Mouse (Mus musculus): ENCODE results near the gene Mrpl28. TPM values are rescaled to one million over a fixed set of nuclear protein-coding genes. Genes with fewer than 3 reads are reported as not detected.
"Not testable (repeated sequence)": the region's sequence is repeated elsewhere in the genome, so short reads cannot be mapped to it uniquely, and the experiment has no call there.

The Mrpl28 gene
- 96.3 and 101 TPM in 2 replicates for polyA plus RNA-seq (2012; rRNA removed)

GRCm38 (mm10) chr17:26123267-26123684, at the start of gene Mrpl28:
Gene Mrpl28 (plus strand): TSS chr17:26123500.
- no peak within 1 kb of the TSS for H3K27ac ChIP-seq (ENCODE audit: insufficient read depth, low read length)
- H3K4me3 ChIP-seq (ENCODE audit: insufficient read depth, low read length): peak within 1 kb of the TSS; percentile 95
- H3K4me1 ChIP-seq (ENCODE audit: control insufficient read depth, insufficient read depth, low read length): peaks cover 4% of the 10 kb centered on the region; the same call in 1 of the 2 replicates
- TF ChIP-seq POLR2A (IDR thresholded peaks at IDR 0.05; ENCODE audit: extremely low read depth, insufficient read depth, low read length): peak; percentile 99
- no peak for TF ChIP-seq CTCF (IDR thresholded peaks at IDR 0.05; ENCODE audit: extremely low read depth, insufficient read depth, low read length)

- H3K4me3 ChIP-seq (ENCODE audit: insufficient read depth, low read length): no peak overlapping the region
- TF ChIP-seq POLR2A (IDR thresholded peaks at IDR 0.05; ENCODE audit: extremely low read depth, insufficient read depth, low read length): no peak
- TF ChIP-seq CTCF (IDR thresholded peaks at IDR 0.05; ENCODE audit: extremely low read depth, insufficient read depth, low read length): no peak
- H3K4me1 ChIP-seq (ENCODE audit: control insufficient read depth, insufficient read depth, low read length): peaks cover 5% of the 10 kb centered on the region
- peak overlapping the region; percentile 67; the same call in 1 of the 2 replicates for H3K27ac ChIP-seq (ENCODE audit: insufficient read depth, low read length)
Measured at GRCm38 (mm10) chr17:26075246-26075645, 48.1 kb upstream of the Mrpl28 start.

- H3K4me1 ChIP-seq (ENCODE audit: control insufficient read depth, insufficient read depth, low read length): peaks cover 7% of the 10 kb centered on the region
- TF ChIP-seq POLR2A (IDR thresholded peaks at IDR 0.05; ENCODE audit: extremely low read depth, insufficient read depth, low read length) (no peak), CTCF (IDR thresholded peaks at IDR 0.05; ENCODE audit: extremely low read depth, insufficient read depth, low read length) (no peak)
- H3K4me3 ChIP-seq (ENCODE audit: insufficient read depth, low read length): no peak overlapping the region
- no peak overlapping the region for H3K27ac ChIP-seq (ENCODE audit: insufficient read depth, low read length)
Measured at GRCm38 (mm10) chr17:26078851-26079250, 44.4 kb upstream of the Mrpl28 start.

GRCm38 (mm10) chr17:26080867-26081266, 42.4 kb upstream of the Mrpl28 start:
- no peak overlapping the region for H3K27ac ChIP-seq (ENCODE audit: insufficient read depth, low read length)
- no peak overlapping the region for H3K4me3 ChIP-seq (ENCODE audit: insufficient read depth, low read length)
- no peak for TF ChIP-seq POLR2A (IDR thresholded peaks at IDR 0.05; ENCODE audit: extremely low read depth, insufficient read depth, low read length)
- TF ChIP-seq CTCF (IDR thresholded peaks at IDR 0.05; ENCODE audit: extremely low read depth, insufficient read depth, low read length): no peak
- H3K4me1 ChIP-seq (ENCODE audit: control insufficient read depth, insufficient read depth, low read length): peaks cover 5% of the 10 kb centered on the region; the same call in 1 of the 2 replicates

- H3K4me1 ChIP-seq (ENCODE audit: control insufficient read depth, insufficient read depth, low read length): no peaks in the 10 kb centered on the region
- no peak for TF ChIP-seq CTCF (IDR thresholded peaks at IDR 0.05; ENCODE audit: extremely low read depth, insufficient read depth, low read length)
- TF ChIP-seq POLR2A (IDR thresholded peaks at IDR 0.05; ENCODE audit: extremely low read depth, insufficient read depth, low read length): no peak
- H3K27ac ChIP-seq (ENCODE audit: insufficient read depth, low read length): no peak overlapping the region
- no peak overlapping the region for H3K4me3 ChIP-seq (ENCODE audit: insufficient read depth, low read length)
Measured at GRCm38 (mm10) chr17:26087059-26087564, 36.2 kb upstream of the Mrpl28 start.

GRCm38 (mm10) chr17:26089905-26090632, 33.2 kb upstream of the Mrpl28 start, which contains the start of gene Decr2:
Gene Decr2 (minus strand): TSS chr17:26090337.
- Histone ChIP-seq H3K27ac (ENCODE audit: insufficient read depth, low read length) (no peak within 1 kb of the TSS), H3K4me1 (ENCODE audit: control insufficient read depth, insufficient read depth, low read length) (no peaks in the 10 kb centered on the region), H3K4me3 (ENCODE audit: insufficient read depth, low read length) (peak within 1 kb of the TSS; percentile 78)
- peak; percentile 88 for TF ChIP-seq CTCF (IDR thresholded peaks at IDR 0.05; ENCODE audit: extremely low read depth, insufficient read depth, low read length)
- peak; percentile 54; the same call in 1 of the 2 replicates for TF ChIP-seq POLR2A (IDR thresholded peaks at IDR 0.05; ENCODE audit: extremely low read depth, insufficient read depth, low read length)

- H3K4me1 ChIP-seq (ENCODE audit: control insufficient read depth, insufficient read depth, low read length): no peaks in the 10 kb centered on the region
- no peak for TF ChIP-seq CTCF (IDR thresholded peaks at IDR 0.05; ENCODE audit: extremely low read depth, insufficient read depth, low read length)
- no peak for TF ChIP-seq POLR2A (IDR thresholded peaks at IDR 0.05; ENCODE audit: extremely low read depth, insufficient read depth, low read length)
- H3K4me3 ChIP-seq (ENCODE audit: insufficient read depth, low read length): peak overlapping the region; percentile 25; the same call in 1 of the 2 replicates
- no peak overlapping the region for H3K27ac ChIP-seq (ENCODE audit: insufficient read depth, low read length)
Measured at GRCm38 (mm10) chr17:26094531-26095110, 28.7 kb upstream of the Mrpl28 start.

- no peaks in the 10 kb centered on the region for H3K4me1 ChIP-seq (ENCODE audit: control insufficient read depth, insufficient read depth, low read length)
- H3K27ac ChIP-seq (ENCODE audit: insufficient read depth, low read length): no peak within 1 kb of the TSS
- no peak for TF ChIP-seq CTCF (IDR thresholded peaks at IDR 0.05; ENCODE audit: extremely low read depth, insufficient read depth, low read length)
- 0 out of 2 replicates have a peak, but pooled peaks have one; percentile 27 for TF ChIP-seq POLR2A (IDR thresholded peaks at IDR 0.05; ENCODE audit: extremely low read depth, insufficient read depth, low read length)
- H3K4me3 ChIP-seq (ENCODE audit: insufficient read depth, low read length): peak within 1 kb of the TSS; percentile 25
Measured at GRCm38 (mm10) chr17:26095121-26095740, 28.1 kb upstream of the Mrpl28 start, which contains the start of gene Nme4. Gene Nme4 (minus strand): TSS chr17:26095602.

GRCm38 (mm10) chr17:26098461-26098860, 24.8 kb upstream of the Mrpl28 start:
- TF ChIP-seq POLR2A (IDR thresholded peaks at IDR 0.05; ENCODE audit: extremely low read depth, insufficient read depth, low read length) (no peak), CTCF (IDR thresholded peaks at IDR 0.05; ENCODE audit: extremely low read depth, insufficient read depth, low read length) (no peak)
- H3K27ac ChIP-seq (ENCODE audit: insufficient read depth, low read length): no peak overlapping the region
- no peaks in the 10 kb centered on the region for H3K4me1 ChIP-seq (ENCODE audit: control insufficient read depth, insufficient read depth, low read length)
- H3K4me3 ChIP-seq (ENCODE audit: insufficient read depth, low read length): no peak overlapping the region

GRCm38 (mm10) chr17:26099316-26099715, 24.0 kb upstream of the Mrpl28 start:
- not testable (repeated sequence) for H3K4me3 ChIP-seq (ENCODE audit: insufficient read depth, low read length); H3K27ac ChIP-seq (ENCODE audit: insufficient read depth, low read length); H3K4me1 ChIP-seq (ENCODE audit: control insufficient read depth, insufficient read depth, low read length)
